Mouse (Mus musculus) bone marrow, adult 2 months (tissue): ENCODE data around the gene Zkscan17.

Source experiments
- CTCF ChIP-seq: fragments of 200-500 bp; IDR thresholded peaks from 2 replicates; pipeline ENCODE4 v1.5.1; 2011; ENCODE audit warnings: low read length, control low read depth; ENCODE audit not compliant: control insufficient read depth, insufficient read depth
- POLR2A ChIP-seq: fragments of 200-500 bp; IDR thresholded peaks from 2 replicates; pipeline ENCODE4 v1.6.1; 2011; ENCODE audit warnings: low read depth, mild to moderate bottlenecking, control low read depth, low read length, borderline replicate concordance; ENCODE audit not compliant: control insufficient read depth

GRCm38 (mm10) chr11:59471413-59472325 lies 54.9 kb downstream of the Zkscan17 start:
- TF ChIP-seq CTCF: no peak
- TF ChIP-seq POLR2A: no peak
